Mouse (Mus musculus): Measurements from ENCODE around the gene 4930590J08Rik.
A peak's percentile ranks its signal among the peaks of the same experiment; 100 is the strongest.

4930590J08Rik gene

GRCm38 (mm10) chr6:91963429-91963828 is 60.8 kb downstream of the 4930590J08Rik start:
- DNase-seq (ENCODE audit: low spot score), result no peak

DNA sequence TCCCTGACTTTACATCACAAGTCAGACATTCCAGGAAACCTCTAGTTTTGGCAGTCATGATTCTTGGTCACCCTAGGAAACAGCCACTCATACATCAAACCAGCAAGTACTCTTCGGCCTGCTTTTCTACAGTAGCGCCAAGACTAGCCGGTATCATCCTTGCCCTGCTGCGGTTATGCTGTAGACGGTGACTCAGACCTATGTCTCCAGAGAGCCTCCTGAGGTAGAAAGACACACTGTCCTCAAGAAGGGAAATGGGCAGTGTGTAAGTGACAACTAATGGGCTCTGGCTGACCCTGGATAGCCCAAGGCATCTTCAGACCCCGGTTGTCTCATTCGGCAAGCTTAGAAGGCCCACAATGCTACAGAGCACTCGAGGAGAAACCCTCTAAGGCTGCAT is 62.5 kb downstream of the 4930590J08Rik start:
- no peak for DNase-seq (ENCODE audit: low spot score)

DNA sequence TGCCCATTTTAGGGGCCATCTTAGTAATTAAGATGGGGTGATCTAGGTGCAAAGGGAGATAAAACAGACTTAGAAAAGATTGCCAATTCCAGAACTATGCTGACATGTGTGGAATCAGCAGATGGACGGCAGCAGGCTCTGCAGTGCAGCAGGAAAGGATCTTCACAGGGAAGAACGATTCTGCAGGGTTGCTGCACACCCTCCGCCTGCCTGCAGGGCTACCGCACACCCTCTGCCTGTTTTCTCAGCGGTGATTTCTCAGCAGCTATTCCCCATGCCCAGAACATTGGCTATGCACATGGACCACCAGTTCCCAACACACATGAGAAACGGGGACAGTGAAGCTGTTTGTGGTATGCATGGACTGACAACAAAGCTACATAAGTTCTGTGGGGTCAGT is 63.4 kb downstream of the 4930590J08Rik start:
- no peak for DNase-seq (ENCODE audit: low spot score)

DNA sequence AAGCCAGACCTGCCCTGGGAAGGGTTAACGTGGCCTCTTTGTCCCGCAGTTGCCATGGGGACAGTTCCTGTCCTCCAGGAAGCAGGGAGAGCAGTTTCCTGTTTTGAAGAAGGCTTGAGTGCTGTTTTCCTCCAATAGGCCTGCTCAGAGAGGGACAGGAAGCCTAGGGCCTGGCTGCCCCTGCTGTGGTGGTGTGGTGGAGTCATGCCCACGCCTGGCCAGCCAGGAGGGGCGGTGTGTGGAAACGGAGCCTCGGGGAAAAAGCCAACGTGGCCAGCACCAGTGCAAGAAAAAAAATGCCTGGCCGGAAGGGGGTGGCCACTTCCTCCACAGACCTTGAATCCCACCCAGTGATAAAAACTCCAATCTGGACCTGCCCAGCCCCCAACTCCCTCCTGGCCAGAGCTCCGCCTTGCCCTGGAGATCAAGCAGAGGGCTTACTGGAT is 69.6 kb downstream of the 4930590J08Rik start:
- DNase-seq (ENCODE audit: low spot score), result peak; percentile 8

DNA sequence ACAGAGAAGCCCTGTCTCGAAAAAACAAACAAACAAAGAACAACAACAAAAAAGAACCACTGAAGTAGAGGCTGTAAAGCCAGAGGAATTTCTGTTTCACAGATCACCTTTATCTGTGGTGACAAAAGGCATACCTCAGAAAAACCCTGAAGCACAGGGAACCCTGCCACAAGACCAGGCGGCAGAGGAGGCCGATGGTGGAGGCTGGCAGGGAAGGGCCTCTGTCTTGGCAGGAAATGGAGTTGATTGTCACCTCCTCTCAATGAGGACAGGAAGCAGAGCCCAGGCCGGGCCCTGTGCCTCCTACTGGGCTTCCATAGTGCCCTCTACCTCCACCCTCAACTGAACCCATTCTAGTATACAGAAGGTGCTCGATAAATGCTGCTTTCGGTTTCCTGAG is 71.4 kb downstream of the 4930590J08Rik start:
- DNase-seq (ENCODE audit: low spot score), result no peak

DNA sequence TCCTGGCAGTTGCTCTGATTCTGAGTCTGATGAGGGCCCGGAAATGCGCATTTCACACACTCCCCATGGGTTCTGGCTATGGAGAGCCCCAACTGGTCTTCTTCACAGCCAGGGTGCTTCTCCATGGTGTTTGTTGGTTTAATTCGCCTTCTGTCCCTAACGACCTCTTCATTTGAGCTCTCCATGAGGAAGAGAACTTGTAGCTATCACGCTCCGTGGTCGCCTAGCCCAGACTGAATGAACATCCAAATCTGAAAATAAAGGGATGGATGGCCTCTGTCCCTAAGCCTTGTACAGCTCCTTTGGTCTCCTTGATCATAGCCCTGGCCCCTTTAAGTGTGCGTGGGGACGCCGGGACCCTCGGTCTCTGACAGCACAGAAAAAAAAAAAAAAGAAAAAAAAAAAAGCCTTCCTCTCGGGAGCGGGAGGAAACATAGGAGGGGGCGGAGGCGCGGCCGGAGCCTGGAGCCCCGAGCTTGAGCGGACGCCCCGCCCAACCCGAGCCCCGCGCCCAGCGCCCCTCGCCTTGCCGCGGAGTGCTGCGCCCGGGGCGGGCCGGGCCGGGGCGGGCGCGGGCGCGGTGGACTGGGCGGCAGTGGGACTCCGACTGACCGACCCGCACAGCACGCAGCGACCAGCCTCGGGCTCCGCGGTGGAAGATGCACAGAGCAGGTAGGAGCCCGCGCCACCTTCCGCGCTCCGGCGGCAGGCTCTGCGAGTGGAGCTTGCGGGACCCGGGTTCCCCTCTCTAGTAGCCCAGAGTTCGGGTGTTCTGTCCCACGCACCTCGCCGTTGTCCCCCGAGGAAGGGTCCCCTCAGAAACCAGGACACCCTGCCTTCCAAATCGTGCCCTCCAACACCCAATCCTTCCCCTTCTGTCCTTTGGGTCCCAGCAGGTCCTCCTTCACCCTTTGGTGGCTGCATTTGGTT is 76.0 kb downstream of the 4930590J08Rik start, which contains the start of gene Fgd5:
TSS of gene Fgd5 (plus strand) at position 508 of the 930 bp plus-strand sequence.
- DNase-seq (ENCODE audit: low spot score), result no peak

GRCm38 (mm10) chr6:91979301-91979996 is 76.8 kb downstream of the 4930590J08Rik start:
- DNase-seq (ENCODE audit: low spot score), result no peak

DNA sequence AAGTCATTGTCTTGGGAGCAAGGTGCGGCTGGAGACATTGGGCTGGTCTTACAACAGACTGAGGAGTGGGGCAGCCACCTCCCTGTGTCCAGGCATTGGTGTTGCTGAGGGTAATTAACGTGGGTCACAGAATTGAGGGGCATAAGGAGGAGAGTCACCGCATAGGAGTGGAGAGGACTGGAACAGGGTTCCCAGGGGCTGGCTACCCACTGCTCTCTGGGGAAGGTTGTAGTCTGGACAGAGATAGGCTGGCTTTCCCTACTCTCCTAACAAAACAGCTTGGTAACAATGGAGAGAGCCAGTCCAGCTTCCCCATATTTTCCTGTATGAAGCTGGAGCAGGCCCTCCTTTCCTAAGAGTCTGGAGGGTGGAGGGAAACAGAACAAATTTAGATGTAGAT is 77.4 kb downstream of the 4930590J08Rik start:
- no peak for DNase-seq (ENCODE audit: low spot score)

- no peak for DNase-seq (ENCODE audit: low spot score)
Observed at GRCm38 (mm10) chr6:91990101-91990500, 87.5 kb downstream of the 4930590J08Rik start.

DNA sequence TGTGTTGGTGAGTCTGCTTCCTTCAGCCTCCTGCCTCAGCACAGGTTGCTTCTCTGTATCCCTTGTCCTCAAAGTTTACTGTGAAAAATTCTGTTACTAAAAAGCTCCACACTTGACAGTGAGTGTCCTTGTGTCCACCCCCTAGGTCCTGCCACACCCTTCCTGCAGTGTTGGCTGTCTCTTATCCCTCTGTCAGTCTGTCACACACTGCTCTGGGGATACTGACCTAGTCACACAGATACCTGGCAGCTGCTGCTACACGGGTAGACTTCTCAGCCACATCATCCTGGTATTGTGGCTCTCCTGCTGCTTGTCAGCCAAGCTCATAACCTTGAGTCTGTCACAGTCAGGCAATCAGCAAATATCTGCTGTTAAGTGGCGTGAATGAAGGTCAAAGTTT is 90.2 kb downstream of the 4930590J08Rik start:
- DNase-seq (ENCODE audit: low spot score), result no peak

DNA sequence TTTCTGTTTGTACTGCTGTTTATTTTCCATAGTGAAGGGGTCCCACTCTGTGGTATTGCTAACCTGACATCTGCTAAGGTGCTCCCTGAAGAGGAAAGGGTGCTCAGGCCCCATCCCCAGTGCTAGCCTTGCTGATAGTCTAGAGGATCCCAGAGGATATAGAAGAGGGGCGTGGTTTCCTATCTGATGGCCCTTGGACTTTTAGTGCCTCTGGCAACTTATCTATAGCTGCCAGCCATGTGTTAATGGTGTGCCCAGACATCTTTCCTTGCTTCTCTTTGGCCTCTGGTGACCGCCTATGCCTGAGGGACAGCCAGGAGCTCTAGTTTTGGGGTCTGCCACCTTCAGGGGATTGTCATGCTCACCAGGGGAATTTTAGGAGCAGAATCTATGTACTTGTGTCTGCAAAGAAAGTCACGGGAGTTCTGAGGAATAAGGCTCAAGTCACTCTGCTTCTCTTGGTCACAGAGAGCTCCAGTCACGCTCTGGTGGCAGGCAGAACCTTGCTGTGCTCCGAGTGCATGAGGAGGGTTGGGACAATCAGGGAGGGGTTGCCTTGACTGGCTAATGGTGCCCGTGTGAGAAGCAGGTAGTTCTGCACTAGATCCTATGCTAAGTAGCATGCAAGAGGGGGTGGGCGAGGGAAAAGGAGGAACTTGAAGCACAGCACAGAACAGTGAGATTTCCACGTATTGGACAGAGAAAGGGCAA is 91.3 kb downstream of the 4930590J08Rik start:
- DNase-seq (ENCODE audit: low spot score), result no peak

DNA sequence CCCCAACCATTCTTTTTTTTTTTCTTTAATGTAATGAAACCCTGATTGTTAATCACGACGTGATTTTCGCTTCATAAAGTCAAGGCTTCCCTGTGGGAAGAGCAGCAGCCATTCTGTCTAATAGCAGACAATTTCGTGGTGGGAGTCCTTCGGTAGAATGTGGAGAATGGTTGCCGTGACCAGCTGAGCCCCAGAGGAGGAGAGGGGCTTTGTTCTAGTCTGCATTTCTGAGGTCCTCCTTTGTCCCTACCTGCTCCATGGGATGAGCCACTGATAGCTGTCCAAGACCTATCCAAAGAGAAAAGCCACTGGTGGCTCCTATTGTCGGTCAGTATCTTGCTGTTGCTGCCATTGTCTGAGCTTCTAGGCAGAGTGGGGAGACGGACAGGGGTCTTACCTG is 93.5 kb downstream of the 4930590J08Rik start:
- DNase-seq (ENCODE audit: low spot score), result no peak
